Mouse (Mus musculus) intestine, postnatal 0 days (tissue): Measurements from ENCODE around the gene Chd5. TPM values are rescaled to one million over a fixed set of nuclear protein-coding genes. Genes with fewer than 3 reads are reported as not detected.
A peak's percentile ranks its signal among the peaks of the same experiment; 100 is the strongest.

ENCODE experiments used
- ATAC-seq: fragments of 200-750 bp; cut with Nextera tagmentation; 2 replicates; pipeline ENCODE4 v1.8.0; 2017; ENCODE audit warnings: mild to moderate bottlenecking, moderate TSS enrichment, moderate library complexity
- H3K27ac ChIP-seq: fragments of 300-500 bp; sonication (generic); 2 replicates; pipeline ENCODE4 v1.5.1; 2014; ENCODE audit warnings: mild to moderate bottlenecking, low read depth, low read length, moderate library complexity
- H3K27me3 ChIP-seq: fragments of 300-500 bp; sonication (generic); replicated peaks from 2 replicates; pipeline ENCODE4 v1.6.1; 2014; ENCODE audit warnings: low read length, mixed read lengths; ENCODE audit not compliant: control insufficient read depth, insufficient read depth
- H3K36me3 ChIP-seq: fragments of 300-500 bp; sonication (generic); 2 replicates; pipeline ENCODE4 v1.6.1; 2014; ENCODE audit warnings: mild to moderate bottlenecking, moderate library complexity; ENCODE audit not compliant: control insufficient read depth, insufficient read depth
- H3K4me1 ChIP-seq: fragments of 300-500 bp; sonication (generic); replicated peaks from 2 replicates; pipeline ENCODE4 v1.6.1; 2014; ENCODE audit warnings: antibody characterized with exemption, low read length, mixed read lengths; ENCODE audit not compliant: control insufficient read depth, insufficient read depth
- H3K4me2 ChIP-seq: fragments of 300-500 bp; sonication (generic); replicated peaks from 2 replicates; pipeline ENCODE4 v1.6.1; 2014; ENCODE audit warnings: low read depth, mild to moderate bottlenecking, moderate library complexity
- H3K4me3 ChIP-seq: fragments of 300-500 bp; sonication (generic); 2 replicates; pipeline ENCODE4 v1.5.1; 2014; ENCODE audit warnings: low read depth, low read length
- H3K9ac ChIP-seq: fragments of 300-500 bp; sonication (generic); 2 replicates; pipeline ENCODE4 v1.6.1; 2014; ENCODE audit warnings: mild to moderate bottlenecking, low read depth, low read length
- H3K9me3 ChIP-seq: fragments of 300-500 bp; sonication (generic); 2 replicates; pipeline ENCODE4 v1.6.1; 2016; ENCODE audit warnings: mixed run types; ENCODE audit not compliant: control insufficient read depth
- CTCF ChIP-seq: sonication (generic); IDR thresholded peaks from 2 replicates; pipeline ENCODE4 v1.5.1; 2016; ENCODE audit warnings: low read depth, mild to moderate bottlenecking, control low read depth, antibody characterized with exemption, moderate library complexity
- WGBS: fragments of 180-500 bp; shearing (Covaris S2); extraction: QIAGEN DNeasy Blood & Tissue Kit; methylation state at CpG from one replicate; pipeline ENCODE4 v1.1.7; 2014; 5-methylcytosine and 5-hydroxymethylcytosine counted together
- polyA plus RNA-seq: library from polyadenylated mRNA; unstranded; fragments of >200 nt; fragmentation: Nextera tagmentation; extraction: Ambion mirVana; gene quantifications from 2 replicates; pipeline ENCODE4 v1.2.1, GENCODE M21; 2015

Chd5 gene
- polyA plus RNA-seq, 1 experiment from 2014 or later: 1.5 TPM

DNA sequence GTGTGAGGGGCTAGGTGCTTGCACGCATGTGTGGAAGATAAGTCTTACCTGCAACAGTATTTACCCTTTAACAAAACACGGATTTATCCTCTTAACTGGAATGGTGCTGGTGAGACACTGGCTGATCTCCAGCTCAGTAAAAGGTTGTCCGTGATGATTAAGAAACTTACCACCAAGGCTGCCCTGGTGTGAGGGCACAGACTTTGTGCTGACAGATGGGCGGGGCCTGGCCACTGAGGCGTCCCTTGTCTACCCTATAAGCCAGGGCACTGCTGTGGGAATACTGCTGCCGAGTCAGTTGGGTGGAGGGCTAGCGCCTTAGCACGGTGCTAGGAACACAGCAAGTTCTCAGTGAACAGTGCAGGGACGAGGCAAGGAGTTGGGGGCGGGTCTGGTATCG is 36.4 kb upstream of the Chd5 start:
- Histone ChIP-seq H3K27ac (no peak overlapping the region), H3K9ac (no peak overlapping the region), H3K4me3 (no peak overlapping the region), H3K9me3 (no peaks in the 10 kb centered on the region), H3K4me2 (no peak overlapping the region), H3K27me3 (no peaks in the 10 kb centered on the region), H3K36me3 (peaks cover 39% of the 10 kb centered on the region), H3K4me1 (peaks cover 5% of the 10 kb centered on the region)
- TF ChIP-seq CTCF: no peak
- WGBS: 76% methylated on average over 11 of the region's 11 CpGs
- no peak for ATAC-seq

GRCm38 (mm10) chr4:152303172-152303571 is 35.3 kb upstream of the Chd5 start:
- no peak overlapping the region for H3K9ac ChIP-seq
- WGBS: 87% methylated on average over 10 of the region's 10 CpGs
- no peak overlapping the region for H3K4me3 ChIP-seq
- H3K4me2 ChIP-seq: no peak overlapping the region
- H3K4me1 ChIP-seq: peaks cover 2% of the 10 kb centered on the region
- H3K36me3 ChIP-seq: peaks cover 39% of the 10 kb centered on the region
- H3K9me3 ChIP-seq: no peaks in the 10 kb centered on the region
- TF ChIP-seq CTCF: no peak
- no peaks in the 10 kb centered on the region for H3K27me3 ChIP-seq
- ATAC-seq: no peak
- H3K27ac ChIP-seq: no peak overlapping the region

GRCm38 (mm10) chr4:152304685-152305084 is 33.8 kb upstream of the Chd5 start:
- H3K4me3 ChIP-seq: no peak overlapping the region
- no peaks in the 10 kb centered on the region for H3K27me3 ChIP-seq
- no peak for TF ChIP-seq CTCF
- ATAC-seq: no peak
- H3K9me3 ChIP-seq: no peaks in the 10 kb centered on the region
- no peak overlapping the region for H3K27ac ChIP-seq
- H3K4me2 ChIP-seq: no peak overlapping the region
- H3K4me1 ChIP-seq: no peaks in the 10 kb centered on the region
- WGBS: 90% methylated on average over 6 of the region's 6 CpGs
- H3K9ac ChIP-seq: no peak overlapping the region
- H3K36me3 ChIP-seq: peaks cover 45% of the 10 kb centered on the region

- 76% methylated on average over 6 of the region's 6 CpGs for WGBS
- no peaks in the 10 kb centered on the region for H3K27me3 ChIP-seq
- H3K4me3 ChIP-seq: no peak overlapping the region
- no peaks in the 10 kb centered on the region for H3K9me3 ChIP-seq
- no peak overlapping the region for H3K27ac ChIP-seq
- no peak overlapping the region for H3K9ac ChIP-seq
- ATAC-seq: no peak
- no peaks in the 10 kb centered on the region for H3K4me1 ChIP-seq
- no peak overlapping the region for H3K4me2 ChIP-seq
- no peak for TF ChIP-seq CTCF
- H3K36me3 ChIP-seq: peaks cover 35% of the 10 kb centered on the region
These were observed 32.5 kb upstream of the Chd5 start for GRCm38 (mm10) chr4:152305991-152306390.

DNA sequence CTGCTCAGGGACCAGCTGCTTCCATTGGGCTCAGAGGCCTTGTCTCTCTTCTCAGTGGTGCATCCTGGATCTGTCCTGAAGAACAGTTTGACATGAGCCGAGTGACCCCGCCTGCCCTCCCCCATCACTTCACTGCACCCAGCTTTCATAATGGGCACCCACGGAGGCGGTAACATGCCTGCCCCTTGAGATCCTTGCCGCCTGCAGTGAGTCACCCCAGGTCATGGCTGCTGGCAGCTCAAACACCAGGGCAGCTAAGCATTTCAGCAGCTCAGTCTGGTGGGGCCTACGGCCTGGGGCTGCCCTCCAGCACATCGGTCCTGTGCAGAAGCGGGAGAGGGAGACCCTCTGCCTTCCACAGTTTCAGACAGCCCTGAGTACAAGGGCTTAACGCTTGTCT is 30.9 kb upstream of the Chd5 start:
- peaks cover 28% of the 10 kb centered on the region for H3K36me3 ChIP-seq
- no peak overlapping the region for H3K4me3 ChIP-seq
- H3K4me1 ChIP-seq: no peaks in the 10 kb centered on the region
- H3K27ac ChIP-seq: no peak overlapping the region
- no peak overlapping the region for H3K4me2 ChIP-seq
- H3K27me3 ChIP-seq: peaks cover 14% of the 10 kb centered on the region
- 85% methylated on average over 9 of the region's 9 CpGs for WGBS
- H3K9me3 ChIP-seq: no peaks in the 10 kb centered on the region
- no peak for TF ChIP-seq CTCF
- no peak for ATAC-seq
- no peak overlapping the region for H3K9ac ChIP-seq

- Histone ChIP-seq H3K27me3 (peaks cover 56% of the 10 kb centered on the region), H3K4me2 (peak overlapping the region; percentile 67), H3K36me3 (peaks cover 6% of the 10 kb centered on the region; the same call in 1 of the 2 replicates), H3K27ac (no peak overlapping the region), H3K9ac (no peak overlapping the region), H3K9me3 (no peaks in the 10 kb centered on the region), H3K4me1 (no peaks in the 10 kb centered on the region; the same call in 1 of the 2 replicates), H3K4me3 (peak overlapping the region; percentile 34)
- WGBS: 4% methylated on average over 14 of the region's 14 CpGs
- TF ChIP-seq CTCF: no peak
- ATAC-seq: no peak
These were observed 26.3 kb upstream of the Chd5 start for GRCm38 (mm10) chr4:152312186-152312585.

- peak overlapping the region; percentile 67 for H3K4me2 ChIP-seq
- H3K27ac ChIP-seq: no peak overlapping the region
- no peak for TF ChIP-seq CTCF
- peaks cover 64% of the 10 kb centered on the region for H3K27me3 ChIP-seq
- no peaks in the 10 kb centered on the region for H3K9me3 ChIP-seq
- ATAC-seq: 0 out of 2 replicates have a peak, but pooled peaks have one; percentile 23
- no peak overlapping the region for H3K9ac ChIP-seq
- under 1% methylated on average over 29 of the region's 29 CpGs for WGBS
- peaks cover 6% of the 10 kb centered on the region; the same call in 1 of the 2 replicates for H3K36me3 ChIP-seq
- no peaks in the 10 kb centered on the region; the same call in 1 of the 2 replicates for H3K4me1 ChIP-seq
- peak overlapping the region; percentile 34 for H3K4me3 ChIP-seq
These were observed 25.2 kb upstream of the Chd5 start for GRCm38 (mm10) chr4:152313211-152313632.
